Mouse (Mus musculus) testis, adult 10 weeks (tissue): ENCODE data around the gene Atp6v1g2. TPM values are rescaled to one million over a fixed set of nuclear protein-coding genes. Genes with fewer than 3 reads are reported as not detected.

Experiments used
- polyA plus RNA-seq: library from polyadenylated mRNA; stranded (reverse); fragments of 350-450 nt; fragmentation: Illumina TruSeq; extraction: RNeasy Lipid Tissue Mini Kit (QIAGEN cat#74804); gene quantifications from one replicate; pipeline ENCODE4 v1.2.3, GENCODE M21; 2014; ENCODE audit warnings: low read depth, low replicate concordance

Atp6v1g2 gene
- 10.2 TPM for polyA plus RNA-seq

DNA sequence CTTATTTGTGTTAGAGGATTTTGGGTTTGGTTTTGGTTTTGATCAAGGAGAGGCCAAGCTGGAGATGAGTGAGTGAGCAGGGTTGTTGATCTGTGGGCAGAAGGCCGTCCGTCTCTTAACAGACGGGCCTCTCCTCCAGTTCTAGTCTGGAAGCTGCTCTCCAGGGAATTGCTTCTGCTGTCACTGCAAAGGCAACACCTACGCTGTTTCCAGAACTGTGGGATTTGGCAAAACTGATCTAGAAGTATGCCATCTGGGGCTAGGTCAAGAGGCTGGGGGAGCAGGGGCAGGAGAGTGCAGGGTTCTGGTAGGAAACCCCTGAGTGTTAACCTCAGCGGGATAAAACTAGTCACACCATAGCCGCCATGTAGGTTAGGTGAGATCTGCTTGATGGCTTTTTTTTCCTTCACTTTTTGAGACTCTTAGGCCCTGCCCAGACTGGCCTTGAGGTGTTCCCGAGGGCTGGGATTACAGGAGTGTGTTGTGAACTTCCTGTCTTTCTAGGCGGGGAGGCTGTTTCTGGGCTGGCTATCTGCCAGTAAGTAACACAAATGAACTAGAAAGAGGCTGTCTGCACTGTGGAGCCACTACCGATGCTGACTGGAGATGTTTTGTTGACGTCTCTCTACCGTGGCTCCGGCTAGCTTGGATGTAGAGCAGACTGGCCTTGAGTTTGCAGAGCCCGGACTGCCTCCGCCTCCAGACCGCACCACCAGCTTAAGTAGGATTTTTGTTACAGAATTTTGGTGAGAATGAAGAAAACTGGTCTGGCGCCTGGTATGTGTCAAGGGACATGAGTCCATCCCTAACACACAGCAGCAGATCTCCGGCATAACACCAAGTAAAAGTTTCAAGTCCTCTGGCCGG is at the start of gene Atp6v1g2:
Gene Atp6v1g2 (plus strand): TSS at position 547 of the 867 bp plus-strand sequence.

DNA sequence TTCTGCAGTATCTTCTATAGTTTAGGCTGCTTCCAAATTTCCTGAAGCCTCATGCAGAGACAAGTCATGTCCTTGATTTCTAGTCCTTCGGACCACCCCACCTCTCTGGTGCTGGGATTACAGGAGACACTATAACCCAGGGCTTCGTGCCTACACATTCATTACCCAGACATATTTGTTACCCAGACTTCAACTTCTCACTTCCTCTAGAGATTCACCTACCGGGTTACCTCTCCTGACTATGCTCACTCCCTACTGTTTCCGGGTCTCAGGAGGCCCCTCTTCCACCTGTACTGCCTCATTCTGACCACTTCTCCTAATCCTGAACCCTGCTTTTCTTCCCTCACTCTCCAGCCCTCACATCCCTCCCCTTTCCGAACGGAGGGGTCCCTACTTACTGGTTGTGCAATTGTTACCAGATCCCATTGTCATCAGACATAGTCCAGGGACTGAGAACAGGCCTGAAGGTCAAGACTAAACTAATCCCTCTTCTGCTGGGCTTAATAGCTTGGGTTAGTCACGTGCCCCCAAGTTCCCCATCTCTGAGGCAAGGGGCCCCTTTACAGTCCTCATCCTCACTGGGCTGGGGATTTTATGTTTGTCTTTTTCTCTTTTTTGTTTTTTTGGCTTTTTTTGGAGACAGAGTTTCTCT is 45.4 kb upstream of the Atp6v1g2 start, which contains the start of gene Lst1:
Gene Lst1 (minus strand): TSS at position 481 of the 652 bp plus-strand sequence.

DNA sequence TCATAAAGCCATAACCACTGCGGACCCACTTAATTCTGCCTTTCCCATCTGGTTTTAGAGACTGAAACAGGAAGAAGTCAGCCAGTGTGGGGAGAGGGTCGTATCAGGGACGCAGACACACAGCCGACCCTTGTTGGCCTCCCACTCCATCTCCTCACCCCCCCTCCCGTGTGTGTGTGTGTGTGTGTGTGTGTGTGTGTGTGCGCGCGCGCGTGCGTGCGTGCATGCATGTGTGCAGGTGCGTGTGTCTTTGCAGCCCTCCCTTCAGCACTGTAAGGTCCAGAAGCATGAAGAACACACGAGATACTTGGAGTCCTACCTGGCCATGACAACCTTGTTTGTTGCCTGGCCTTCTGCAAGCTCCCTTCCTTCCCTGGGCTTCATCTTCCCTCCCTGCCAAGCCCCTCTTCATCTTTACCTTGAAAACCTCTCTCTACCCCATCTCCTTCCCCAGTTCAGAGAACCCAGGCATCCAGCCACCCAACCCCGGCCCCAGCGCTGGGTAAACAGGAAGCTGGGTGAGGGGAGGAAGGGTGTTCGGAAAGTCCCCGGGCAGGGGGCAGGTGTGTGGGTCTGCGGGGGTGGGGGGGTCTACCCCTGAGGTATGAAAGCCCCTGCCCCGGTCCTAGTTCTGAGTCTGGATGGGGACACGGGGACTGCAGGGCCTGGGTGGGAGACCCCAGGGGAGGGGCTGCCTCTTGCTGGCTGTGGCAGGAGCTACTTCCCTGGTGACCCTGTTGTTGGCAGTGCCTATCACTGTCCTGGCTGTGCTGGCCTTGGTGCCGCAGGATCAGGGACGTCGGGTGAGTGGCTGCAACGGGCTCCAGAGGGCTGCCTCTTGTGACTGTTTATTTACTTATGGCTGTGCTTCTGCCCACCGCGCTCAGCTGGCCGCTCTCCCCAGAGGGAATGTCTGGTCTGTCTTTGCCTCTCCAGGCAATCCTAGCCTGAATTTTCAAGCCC is 39.3 kb upstream of the Atp6v1g2 start, which contains the start of gene Ltb:
Gene Ltb (plus strand): TSS at position 559 of the 963 bp plus-strand sequence.

DNA sequence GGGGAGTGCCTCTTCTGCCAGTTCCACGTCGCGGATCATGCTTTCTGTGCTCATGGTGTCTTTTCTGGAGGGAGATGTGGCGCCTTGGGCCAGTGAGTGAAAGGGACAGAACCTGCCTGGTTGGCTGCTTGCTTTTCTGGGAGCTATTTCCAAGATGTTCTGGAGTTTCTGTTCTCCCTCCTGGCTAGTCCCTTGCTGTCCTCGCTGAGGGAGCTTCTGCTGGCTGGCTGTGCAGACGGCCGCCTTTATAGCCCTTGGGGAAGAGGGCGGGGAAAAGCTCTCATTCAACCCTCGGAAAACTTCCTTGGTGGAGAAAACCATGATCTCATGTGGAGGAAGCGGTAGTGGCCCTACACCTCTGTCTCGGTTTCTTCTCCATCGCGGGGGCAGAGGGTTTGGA is 31.7 kb upstream of the Atp6v1g2 start, which contains the start of gene Tnf:
Gene Tnf (minus strand): TSS at position 221 of the 400 bp plus-strand sequence.

DNA sequence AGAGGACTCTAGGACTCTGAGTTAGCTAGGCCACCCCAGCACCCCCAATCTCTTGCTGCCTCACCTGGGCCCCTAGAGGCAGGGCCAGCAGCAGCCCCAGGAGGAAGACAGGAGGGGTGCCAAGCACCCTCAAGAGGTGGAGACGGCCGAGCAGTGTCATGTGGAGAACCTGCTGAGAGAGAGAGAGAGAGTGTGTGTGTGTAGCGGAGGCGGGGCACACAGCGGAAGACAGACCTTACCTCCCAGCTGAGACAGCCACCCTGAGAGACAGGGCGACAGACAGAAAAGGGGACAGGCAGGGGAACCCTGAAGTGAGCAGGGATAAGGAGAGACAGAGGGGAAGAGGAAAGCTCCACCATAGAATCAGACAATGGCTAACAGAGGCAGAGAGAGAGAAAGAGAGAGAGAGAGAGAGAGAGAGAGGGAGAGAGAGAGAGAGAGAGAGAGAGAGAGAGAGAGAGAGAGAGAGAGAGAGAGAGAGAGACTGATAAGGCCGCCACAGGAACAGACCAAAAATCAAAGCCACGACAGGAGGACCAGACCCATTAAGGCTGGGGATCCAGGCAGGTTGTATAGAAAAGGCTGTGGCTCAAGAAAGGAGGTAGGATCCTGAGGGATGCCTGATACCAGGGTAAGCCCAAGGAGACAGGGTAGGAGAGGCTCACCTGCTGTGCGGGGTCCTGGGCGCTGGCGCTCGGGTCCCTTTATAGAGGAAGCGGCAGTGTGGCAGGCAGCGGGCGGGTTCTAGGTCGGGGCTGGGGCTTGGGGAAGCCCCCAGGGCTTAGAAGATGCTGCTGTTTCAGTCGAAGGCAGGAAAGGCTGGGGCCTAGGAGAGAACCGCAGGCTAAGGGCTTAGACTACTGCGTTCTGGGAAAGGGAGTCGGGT is 28.7 kb upstream of the Atp6v1g2 start, which contains the start of gene Lta:
Gene Lta (minus strand): TSS at position 858 of the 886 bp plus-strand sequence.

GRCm38 (mm10) chr17:35220156-35220952 is 13.1 kb upstream of the Atp6v1g2 start, which contains the start of gene Gm16181:
Gm16181 (plus strand) TSS chr17:35220834.

DNA sequence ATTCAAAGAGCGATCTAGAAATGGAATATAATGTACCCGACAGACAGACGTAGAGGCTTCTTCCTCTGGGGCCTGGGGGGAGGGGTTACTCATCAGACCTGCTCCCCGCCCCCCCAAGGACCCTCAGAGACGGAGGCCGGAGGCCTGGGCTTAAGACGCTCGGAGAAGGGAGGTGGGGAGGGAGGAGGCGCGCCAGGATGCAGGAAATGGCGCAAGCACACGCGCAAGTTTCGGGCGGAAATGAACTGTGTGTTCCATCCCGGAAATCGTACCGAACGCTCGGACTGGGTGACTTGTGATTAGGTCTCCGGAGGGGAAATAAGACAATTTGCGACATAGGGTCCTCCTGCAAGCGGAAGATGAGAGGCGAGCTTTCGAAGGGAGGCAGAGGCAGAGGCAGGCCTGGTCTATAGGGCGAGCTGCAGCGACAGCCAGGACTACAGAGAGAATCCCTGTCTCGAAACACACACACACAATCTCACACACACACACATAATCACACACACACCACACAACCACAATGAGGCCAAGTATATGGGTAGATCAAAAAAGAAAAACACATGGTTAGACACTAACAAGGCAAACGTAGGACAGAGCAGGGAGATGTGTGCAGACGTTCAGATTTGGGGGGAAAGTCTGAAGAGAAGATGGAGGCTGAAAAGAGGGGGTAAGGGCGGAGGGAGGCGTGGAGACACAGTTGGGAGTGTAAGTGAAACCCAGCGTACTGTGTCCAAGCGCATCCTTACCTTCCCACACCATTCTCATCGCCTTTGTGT is 2.3 kb downstream of the Atp6v1g2 start, which contains the start of gene Nfkbil1:
Gene Nfkbil1 (minus strand): TSS at position 179 of the 776 bp plus-strand sequence.

DNA sequence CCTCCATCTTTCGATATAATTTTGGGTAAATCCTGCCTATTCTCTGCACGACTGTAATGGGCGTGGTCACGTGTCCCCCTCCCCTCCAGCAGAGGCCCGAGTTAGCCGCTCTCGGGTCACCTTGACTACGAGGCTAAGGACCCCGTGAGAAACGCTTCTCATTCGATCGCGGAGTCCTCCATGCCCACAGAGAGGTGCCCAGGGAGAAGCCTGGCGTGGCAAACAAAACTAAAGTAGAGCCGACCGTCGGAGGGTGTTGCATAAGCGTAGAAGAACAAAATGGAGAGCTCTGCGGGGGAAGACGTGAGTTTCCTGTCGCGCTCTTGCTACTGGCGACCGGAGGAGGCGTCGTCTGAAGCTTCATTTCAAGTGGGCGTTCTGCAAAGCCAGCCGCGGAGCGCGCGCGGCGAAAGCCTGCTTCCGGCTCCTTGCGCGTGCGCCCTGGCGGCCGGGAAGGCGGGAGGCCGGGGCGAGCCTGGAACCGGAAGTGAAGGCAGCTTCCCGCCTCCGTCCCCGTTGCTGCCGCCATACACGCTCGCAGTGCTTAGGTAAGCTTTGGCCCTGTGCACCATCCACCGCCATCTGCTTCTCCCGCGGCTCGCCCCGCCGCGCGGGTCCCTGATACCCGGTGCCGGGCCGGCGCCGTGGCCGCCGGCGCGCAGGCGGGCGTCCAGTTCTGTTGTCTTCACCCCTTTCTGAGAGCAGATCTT is 8.0 kb downstream of the Atp6v1g2 start, which contains the start of gene Ddx39b:
Gene Ddx39b (plus strand): TSS at position 442 of the 710 bp plus-strand sequence.

DNA sequence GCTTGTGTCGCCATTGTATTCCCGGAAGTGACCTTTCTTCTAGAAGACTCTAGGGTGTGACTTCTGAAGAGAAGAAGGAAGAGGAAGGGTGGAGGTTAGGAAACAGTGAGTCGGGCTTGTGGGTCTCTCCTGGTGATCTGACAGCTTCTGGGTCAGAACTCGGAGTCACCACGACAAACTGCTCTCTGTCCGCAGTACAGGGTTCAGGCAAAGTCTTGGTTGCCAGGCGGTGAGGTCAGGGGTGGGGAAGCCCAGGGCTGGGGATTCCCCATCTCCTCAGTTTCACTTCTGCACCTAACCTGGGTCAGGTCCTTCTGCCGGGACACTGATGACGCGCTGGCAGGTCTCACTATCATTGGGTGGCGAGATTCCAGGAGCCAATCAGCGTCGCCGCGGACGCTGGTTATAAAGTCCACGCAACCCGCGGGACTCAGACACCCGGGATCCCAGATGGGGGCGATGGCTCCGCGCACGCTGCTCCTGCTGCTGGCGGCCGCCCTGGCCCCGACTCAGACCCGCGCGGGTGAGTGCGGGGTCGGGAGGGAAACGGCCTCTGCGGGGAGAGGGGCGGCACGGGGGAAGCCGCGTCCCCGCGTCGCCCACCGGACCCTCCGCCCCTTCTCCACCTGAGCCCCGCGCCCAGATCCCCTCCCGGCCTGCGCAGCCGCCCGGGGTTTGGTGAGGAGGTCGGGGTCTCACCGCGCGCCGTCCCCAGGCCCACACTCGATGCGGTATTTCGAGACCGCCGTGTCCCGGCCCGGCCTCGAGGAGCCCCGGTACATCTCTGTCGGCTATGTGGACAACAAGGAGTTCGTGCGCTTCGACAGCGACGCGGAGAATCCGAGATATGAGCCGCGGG is 29.4 kb downstream of the Atp6v1g2 start, which contains the start of gene H2-D1:
Gene H2-D1 (plus strand): TSS at position 67 of the 859 bp plus-strand sequence.

Other genes with a start within 250 kb of the Atp6v1g2 start
- gene Vars, start 232.7 kb upstream of the Atp6v1g2 start, polyA plus RNA-seq = 53.6 TPM
- gene Vwa7, start 217.1 kb upstream of the Atp6v1g2 start, polyA plus RNA-seq = 0.15 TPM
- gene Sapcd1, start 205.6 kb upstream of the Atp6v1g2 start, polyA plus RNA-seq = not detected
- gene Msh5, start 186.9 kb upstream of the Atp6v1g2 start, polyA plus RNA-seq = 8.7 TPM
- gene Clic1, start 183.7 kb upstream of the Atp6v1g2 start, polyA plus RNA-seq = 10.5 TPM
- 0.56 TPM for gene Ddah2, start 174.6 kb upstream of the Atp6v1g2 start, polyA plus RNA-seq
- 19.3 TPM for gene Ly6g6c, start 168.3 kb upstream of the Atp6v1g2 start, polyA plus RNA-seq
- 1.5 TPM for gene Mpig6b, start 167.5 kb upstream of the Atp6v1g2 start, polyA plus RNA-seq
- not detected for gene Ly6g6e, start 156.8 kb upstream of the Atp6v1g2 start, polyA plus RNA-seq
- gene Ly6g6d, start 155.6 kb upstream of the Atp6v1g2 start, polyA plus RNA-seq = not detected
- gene Ly6g6f, start 148.1 kb upstream of the Atp6v1g2 start, polyA plus RNA-seq = not detected
- 8.2 TPM for gene Abhd16a, start 144.4 kb upstream of the Atp6v1g2 start, polyA plus RNA-seq
- gene Ly6g5c, start 125.4 kb upstream of the Atp6v1g2 start, polyA plus RNA-seq = not detected
- not detected for gene Ly6g5b, start 118.2 kb upstream of the Atp6v1g2 start, polyA plus RNA-seq
- gene Gpank1, start 112.2 kb upstream of the Atp6v1g2 start, polyA plus RNA-seq = 8.7 TPM
- 948 TPM for gene Csnk2b, start 111.6 kb upstream of the Atp6v1g2 start, polyA plus RNA-seq
- 0.28 TPM for gene D17H6S53E, start 107.3 kb upstream of the Atp6v1g2 start, polyA plus RNA-seq
- gene Apom, start 101.6 kb upstream of the Atp6v1g2 start, polyA plus RNA-seq = not detected
- gene Bag6, start 98.5 kb upstream of the Atp6v1g2 start, polyA plus RNA-seq = 44.2 TPM
- gene Prrc2a, start 68.8 kb upstream of the Atp6v1g2 start, polyA plus RNA-seq = 14.1 TPM
- 379 TPM for gene Aif1, start 57.6 kb upstream of the Atp6v1g2 start, polyA plus RNA-seq
- not detected for gene Lst1, start 45.2 kb upstream of the Atp6v1g2 start, polyA plus RNA-seq
- gene Ltb, start 39.2 kb upstream of the Atp6v1g2 start, polyA plus RNA-seq = not detected
- not detected for gene Tnf, start 31.7 kb upstream of the Atp6v1g2 start, polyA plus RNA-seq
- gene Lta, start 28.3 kb upstream of the Atp6v1g2 start, polyA plus RNA-seq = not detected
- gene Gm16181, start 12.8 kb upstream of the Atp6v1g2 start, polyA plus RNA-seq = not detected
- 0.56 TPM for gene Nfkbil1, start 2.1 kb downstream of the Atp6v1g2 start, polyA plus RNA-seq
- 7.1 TPM for gene Ddx39b, start 8.1 kb downstream of the Atp6v1g2 start, polyA plus RNA-seq
- gene H2-D1, start 29.1 kb downstream of the Atp6v1g2 start, polyA plus RNA-seq = 2.8 TPM
- 0.08 TPM for gene H2-Q1, start 86.7 kb downstream of the Atp6v1g2 start, polyA plus RNA-seq
- gene H2-Q2, start 108.6 kb downstream of the Atp6v1g2 start, polyA plus RNA-seq = 0.69 TPM
- 1.6 TPM for gene H2-Q4, start 146.0 kb downstream of the Atp6v1g2 start, polyA plus RNA-seq
- gene H2-Q6, start 191.2 kb downstream of the Atp6v1g2 start, polyA plus RNA-seq = 0.66 TPM
- gene H2-Q7, start 205.5 kb downstream of the Atp6v1g2 start, polyA plus RNA-seq = 0.49 TPM
- 0.17 TPM for gene H2-Q10, start 236.4 kb downstream of the Atp6v1g2 start, polyA plus RNA-seq